Mouse (Mus musculus) lung, postnatal 4 days (tissue): ENCODE measurements around the gene Wwc1.

Experiments
- DNase-seq, 2 experiments: peaks; one replicate each; pipeline ENCODE4 v3.0.0; 2021

Gene Wwc1

DNA sequence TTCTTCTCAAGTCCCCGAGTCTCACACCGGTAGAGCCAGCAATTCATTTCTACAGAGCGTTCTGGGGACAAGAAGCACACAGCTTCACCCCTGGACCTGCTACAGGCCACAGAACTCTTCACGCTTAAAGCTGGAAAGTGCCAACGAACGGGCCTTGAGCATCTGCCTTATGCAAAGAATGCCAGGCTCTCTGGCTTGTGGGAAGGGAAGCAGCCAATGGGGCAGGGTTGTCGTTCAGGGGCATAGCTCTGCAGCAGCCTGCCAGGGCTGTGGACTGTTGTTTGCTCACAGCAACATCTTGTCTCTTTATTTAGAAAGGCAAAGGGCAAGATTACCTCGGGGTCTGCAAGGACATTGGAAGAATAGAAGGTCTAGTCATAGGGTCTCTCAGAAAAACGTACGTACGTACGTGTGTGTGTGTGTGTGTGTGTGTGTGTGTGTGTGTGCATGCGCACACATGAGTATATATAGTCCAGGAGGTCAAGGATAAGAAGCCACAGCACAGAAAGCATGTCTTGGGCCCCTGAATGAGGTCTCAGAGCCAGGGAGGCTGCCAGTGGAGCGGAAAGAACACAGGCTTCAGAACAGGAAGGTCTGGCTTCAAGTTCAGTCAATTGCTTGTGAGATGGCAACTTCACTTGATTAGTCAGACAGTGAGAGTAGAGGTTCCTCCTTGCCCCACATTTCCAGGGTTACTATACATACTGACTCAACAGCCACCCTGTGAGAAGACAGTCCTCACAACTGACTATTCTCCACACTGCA is 48.0 kb downstream of the Wwc1 start:
- no peak for DNase-seq

DNA sequence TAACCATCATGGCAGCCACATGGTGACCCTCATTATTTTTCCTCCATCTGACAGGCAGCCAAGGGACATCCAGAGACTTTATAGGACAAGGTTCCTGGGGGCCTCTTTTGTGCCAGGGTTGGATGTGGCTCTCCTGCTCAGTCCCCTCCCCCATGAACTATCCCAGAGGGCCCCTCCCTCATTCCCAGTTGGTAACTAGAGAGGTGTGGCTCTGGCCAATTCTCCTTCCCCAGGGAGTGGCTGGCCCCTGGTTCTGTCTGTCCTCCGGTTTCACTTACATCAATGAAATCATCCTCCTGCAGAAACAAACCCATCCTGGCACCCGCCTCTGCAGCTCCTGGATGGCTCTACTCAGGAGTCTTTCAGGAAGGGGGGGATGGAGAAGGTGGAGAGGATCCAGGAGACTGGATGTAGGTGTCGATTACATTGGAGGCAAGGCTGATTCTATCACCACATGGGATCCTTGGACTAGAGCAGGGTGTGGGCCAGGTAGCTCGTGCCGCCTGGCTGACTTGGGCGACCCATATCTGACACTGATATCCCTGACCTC is 49.7 kb downstream of the Wwc1 start:
- no peak for DNase-seq

DNA sequence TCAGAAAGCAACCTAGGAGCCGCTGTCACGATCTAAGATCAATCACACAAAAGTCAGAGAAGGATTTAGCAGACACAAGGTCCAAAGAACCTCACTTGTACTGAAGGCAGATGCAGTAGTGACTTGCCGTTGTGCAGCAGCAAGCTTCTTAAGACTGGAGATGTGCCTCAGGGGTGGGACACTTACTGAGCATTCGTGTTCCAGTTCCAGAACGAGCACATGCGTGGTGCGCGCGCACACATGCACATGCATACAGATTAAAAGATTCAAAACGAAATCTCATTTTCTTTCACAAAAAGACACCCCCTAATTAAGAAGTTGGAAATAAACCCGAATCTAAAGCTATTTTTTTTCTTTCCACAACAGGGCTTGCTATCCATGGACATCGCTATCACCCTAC is 51.9 kb downstream of the Wwc1 start:
- no peak for DNase-seq

DNA sequence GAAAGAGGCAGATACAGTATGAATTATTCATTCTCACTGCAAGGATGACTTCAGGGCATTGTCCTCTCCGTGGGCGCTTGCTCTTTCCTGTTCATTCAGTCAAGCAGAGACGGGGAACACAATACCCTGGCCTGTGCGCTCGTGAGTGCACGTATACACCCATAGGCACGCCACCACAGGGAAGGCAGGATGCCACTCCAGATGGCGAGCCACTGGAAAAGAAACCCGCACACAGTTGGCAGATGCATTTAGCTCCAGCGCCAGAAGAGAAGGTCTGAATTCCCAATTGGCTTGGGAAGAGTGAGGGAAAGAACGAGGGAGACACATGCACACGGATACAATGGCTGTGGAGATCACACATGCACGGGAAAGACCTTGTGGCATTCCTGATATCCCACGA is 53.0 kb downstream of the Wwc1 start:
- no peak for DNase-seq

DNA sequence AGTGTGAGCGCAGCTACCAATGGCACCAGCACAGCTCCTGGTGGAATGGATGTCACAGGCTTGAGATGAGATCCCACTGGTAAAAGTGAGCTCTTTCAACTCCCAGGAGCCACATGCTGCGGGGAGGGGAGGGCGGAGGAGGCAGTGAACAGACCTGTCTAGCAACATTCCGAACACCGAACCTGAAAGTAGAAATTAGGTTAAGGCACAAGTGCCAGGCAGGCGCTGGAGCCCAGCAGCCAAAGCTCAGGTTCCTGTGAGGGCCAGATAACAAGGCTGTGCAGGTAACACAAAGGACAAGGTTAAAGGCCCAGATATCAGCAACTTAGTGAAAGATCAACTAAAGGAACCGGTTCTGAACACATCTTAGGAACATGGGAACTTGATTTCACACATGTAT is 54.7 kb downstream of the Wwc1 start:
- peak; percentile 74 to 88 for DNase-seq

DNA sequence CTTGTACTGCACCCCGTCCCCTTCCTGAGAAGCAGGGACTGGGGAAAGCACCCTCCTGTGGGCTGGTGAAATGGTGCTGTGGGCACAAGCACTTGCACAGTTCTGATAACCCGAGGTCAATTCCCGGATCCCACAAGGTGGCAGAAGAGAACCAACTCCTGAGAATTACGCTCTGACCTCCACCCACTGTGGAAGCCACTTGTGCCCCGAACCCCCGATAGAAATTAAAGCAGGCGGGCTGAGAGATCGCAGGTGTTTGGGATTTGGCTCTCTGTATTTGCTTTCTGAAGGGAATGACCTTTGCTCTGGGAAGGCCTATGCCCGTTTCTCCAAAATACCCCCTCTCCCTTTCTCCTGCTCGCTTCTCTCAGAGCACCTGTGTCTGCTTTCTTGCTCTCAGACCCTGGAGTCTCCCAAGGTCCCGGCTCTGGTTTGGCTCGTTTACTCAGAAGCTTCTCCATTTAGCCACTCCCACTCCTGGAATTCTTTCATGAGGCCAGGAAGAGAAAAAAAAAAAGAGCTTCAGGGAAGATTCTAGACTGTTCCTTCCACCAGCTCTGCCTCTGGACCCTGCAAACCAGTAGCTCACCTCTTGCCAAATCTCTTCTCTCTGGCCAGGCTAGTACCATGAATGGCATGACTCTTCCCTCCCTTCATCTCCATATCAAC is 58.0 kb downstream of the Wwc1 start:
- DNase-seq = peak in 1 of 2 experiments; percentile 34

DNA sequence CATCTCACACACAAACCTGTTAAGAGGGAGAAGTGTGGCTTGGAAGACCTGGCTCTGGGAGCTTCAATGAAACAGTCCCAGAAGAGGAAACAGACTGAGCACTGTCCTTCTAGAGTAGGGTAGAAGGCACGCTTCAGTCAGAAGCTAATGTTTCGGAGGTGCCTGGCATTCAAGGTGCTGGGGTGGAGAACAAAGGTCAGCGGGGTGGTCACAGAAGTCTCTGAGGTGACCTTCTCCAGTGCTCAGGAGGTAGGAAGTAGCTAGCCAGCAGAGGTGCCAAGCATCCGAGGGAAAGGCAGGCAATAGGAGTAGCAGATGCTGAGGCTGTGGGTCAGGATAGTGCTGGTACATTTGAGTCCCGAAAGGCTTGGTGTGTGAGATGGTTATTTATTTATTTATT is 59.6 kb downstream of the Wwc1 start:
- no peak for DNase-seq

DNA sequence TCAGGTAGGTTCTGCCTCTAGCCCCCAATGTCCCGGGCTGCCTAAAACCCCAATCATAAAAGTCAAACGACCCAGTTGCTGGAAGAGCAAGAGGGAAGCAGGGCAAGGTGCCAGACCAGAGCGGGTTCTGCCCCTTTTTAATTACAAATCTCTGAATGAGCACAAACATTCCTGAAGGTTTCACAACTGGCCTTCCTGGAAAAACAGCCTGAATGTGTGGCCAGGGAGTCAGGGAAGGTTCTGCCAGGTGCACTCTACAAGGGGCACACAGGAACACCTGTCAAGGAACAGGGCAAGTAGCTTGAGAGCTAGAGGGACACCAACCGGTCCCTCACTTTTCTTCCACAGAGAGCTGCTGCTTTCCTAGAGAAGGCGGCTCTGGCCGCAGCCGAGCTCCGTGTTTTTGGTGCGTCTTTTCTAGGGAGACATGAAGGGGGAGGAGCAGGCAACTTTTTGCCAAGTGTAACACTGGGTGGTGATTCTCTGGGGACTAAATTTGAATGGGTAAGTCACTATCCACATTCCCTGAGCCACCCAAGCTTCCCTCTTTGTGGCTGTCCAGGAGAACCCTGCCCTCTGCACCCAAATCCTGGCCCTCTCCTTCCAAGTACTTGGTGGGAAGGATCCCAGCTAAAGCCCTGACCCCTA is 60.3 kb downstream of the Wwc1 start:
- DNase-seq = peak; percentile 60 to 77

DNA sequence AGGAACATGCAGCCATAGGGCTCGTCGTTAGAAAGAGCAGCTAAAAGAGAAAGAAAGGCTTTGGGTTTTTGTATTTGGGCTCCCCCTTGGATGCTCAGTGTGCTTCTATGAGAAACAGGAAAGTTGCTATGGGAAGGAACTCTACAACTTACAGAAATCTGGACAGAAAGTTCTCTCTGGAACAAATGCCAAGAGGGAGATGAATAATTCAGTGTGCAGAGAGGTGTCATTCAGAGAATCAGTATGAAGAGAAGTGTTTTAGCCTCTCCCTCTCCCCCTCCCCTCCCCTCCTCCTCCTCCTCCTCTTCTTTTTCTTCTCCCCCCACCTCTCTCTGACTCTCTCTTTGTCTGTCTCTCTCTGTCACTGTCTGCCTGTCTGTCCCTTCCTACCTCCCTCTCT is 60.9 kb downstream of the Wwc1 start:
- DNase-seq = no peak

DNA sequence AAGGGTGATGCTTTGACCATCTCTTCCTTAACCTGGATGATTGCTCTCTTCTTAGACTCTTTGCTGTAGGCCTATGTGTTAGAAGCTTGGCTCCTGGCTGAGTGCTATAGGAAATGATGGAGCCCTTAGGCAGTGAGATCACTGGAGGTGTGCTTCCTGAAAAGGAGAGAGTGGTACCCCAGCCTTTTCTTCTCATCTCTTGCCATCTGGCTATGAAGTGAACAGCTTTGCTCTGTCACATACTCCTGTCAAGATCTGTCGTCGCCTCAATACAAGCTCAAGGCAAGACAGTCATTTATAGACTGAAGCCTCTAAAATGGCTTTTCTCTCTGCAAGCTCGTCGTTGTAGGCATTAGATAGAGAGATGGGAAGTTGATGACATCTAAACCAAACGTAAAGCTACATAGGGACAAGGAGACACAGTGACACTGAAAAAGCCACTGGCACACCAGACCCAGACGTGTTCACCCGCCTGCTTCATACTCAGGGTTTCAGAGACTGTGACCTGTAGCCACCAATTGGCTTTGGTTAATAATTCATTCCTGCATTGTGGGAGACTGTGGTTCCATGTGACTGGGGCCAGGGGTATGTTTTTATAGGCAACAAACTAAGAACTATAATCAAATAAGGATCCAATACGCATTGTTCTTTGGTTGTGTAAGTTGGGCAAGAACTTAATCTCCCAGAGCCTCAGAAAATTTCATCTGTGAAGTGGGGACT is 63.7 kb downstream of the Wwc1 start:
- DNase-seq = no peak

DNA sequence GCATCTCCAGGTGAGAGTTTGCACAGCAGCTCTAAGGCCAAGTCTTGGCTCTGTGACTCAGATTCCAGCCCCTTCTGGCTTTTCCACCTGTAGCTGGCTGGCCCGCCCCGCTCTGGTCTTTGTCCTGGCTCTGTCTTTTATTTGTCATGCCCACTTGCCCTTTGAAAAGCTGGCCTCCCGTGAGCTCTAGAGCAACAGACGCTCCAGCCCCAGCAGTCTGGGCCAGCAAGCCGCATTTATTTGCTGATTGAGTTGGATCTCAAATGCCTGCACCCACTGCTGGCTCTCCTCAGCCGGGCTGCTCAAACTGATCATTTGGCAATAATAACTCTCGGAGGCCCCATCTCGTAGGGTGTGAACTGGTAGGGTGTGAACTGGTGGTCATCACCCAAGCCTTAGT is 64.8 kb downstream of the Wwc1 start:
- peak in 1 of 2 experiments; percentile 44 for DNase-seq

DNA sequence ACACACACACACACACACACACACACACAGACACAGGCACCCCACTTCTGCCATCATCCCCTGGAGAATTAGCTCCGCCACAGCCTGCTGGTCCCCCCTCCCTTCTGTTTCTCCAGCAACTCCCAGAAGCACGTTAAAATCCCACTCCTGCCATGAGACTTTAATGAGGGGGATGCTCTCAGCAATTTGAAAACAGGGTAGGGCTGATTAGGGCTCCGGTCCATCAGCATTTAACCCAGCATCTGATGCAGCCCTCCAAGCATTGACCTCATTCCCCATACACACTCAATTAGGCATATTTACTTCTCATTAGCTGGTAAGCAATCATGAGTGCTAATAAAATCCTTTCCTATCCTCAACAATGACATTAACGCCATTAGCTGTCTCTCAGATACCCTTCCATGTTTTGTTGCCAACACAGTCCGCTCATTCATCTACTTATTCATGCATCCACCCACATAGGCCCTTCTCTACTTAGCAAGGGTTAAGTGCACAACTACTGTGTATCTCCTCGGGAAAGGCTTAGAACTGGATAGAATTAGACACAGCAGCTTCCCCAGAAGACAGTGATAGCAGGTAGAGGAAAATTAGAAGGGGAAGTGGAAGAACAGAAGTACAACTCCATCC is 66.8 kb downstream of the Wwc1 start:
- no peak for DNase-seq

DNA sequence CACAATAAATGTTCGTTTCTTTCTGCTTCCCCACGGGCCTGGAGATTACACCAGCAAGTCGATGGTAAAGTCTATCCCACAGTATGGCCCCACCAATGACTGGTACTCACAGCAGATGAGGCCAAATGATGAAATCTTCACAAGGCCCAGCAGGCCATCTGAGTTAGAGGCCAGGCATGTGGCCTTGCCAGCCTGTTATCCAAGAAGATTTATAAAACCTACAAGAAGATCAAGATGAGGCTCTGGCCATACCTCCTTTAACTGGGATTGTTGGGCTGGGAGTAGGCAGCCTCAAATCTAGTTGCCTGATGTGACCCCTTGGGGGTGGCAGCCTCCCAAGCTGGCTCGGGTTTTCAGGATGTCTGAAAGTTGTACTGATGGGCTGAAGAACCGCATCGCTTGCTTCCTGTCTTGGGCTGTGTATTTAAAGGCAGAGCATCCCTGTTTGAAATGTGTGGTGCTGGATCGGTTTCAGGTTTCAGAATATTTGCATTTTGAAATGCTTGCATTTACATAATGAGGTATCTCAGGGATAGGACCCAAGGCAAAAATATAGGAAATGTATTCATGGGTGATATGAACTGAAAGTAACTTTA is 75.3 kb downstream of the Wwc1 start:
- no peak for DNase-seq

DNA sequence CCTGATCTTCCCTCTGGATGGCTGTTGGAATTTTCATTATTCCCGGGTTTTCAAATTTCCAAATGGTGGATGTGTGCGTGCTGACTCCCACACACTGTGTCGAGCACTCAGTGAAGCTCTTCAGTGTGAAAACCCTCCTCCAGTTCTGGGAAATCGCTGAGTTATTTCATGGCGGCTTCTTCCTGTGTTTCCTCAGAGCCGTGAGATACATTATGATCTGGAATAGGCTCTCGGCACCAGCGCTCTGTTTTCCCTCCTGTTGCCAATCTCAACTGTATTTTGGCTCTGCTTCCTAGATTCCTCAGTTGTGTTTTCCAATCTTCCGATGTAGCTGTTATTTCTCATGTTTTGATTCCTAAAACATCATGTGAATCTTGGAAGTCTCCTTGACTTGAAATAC is 77.2 kb downstream of the Wwc1 start:
- DNase-seq = no peak

DNA sequence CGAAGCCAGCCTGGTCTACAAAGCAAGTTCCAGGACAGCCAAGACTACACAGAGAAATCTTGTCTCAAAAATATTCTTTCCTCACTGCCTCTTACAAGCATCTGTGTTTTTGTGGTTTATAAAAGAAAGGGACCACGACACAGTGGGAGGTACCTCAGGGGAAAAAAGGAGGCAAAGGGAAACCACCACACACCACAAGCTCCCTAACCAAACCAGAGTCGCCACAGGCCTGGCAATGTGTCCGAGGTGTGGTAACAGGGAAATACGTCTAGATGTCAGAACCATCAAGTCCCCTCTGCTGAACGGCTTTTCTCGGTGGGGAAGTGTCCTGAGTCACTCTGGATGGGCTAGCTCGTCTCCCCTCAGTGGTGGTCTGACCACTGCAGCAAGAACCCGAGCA is 80.4 kb downstream of the Wwc1 start:
- DNase-seq = no peak

DNA sequence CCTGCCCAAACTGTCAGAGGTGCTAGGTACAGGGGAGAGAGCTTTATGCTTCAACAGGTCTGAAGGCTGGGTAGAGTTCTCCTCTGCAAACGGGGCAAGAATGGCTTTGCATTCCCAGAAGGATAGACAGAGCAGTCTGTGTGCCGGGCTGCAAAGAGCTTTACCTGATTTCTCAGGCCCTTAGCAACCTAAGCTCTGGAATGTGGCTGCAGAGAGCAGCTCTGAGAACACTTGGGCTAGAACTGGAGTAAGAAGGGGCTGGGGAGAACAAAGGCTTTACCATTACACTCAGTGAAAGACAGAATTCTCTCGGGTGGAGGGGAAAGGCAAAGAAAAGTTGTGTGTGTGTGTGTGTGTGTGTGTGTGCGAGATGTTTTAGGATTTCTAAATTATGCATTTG is 86.9 kb downstream of the Wwc1 start:
- no peak for DNase-seq

DNA sequence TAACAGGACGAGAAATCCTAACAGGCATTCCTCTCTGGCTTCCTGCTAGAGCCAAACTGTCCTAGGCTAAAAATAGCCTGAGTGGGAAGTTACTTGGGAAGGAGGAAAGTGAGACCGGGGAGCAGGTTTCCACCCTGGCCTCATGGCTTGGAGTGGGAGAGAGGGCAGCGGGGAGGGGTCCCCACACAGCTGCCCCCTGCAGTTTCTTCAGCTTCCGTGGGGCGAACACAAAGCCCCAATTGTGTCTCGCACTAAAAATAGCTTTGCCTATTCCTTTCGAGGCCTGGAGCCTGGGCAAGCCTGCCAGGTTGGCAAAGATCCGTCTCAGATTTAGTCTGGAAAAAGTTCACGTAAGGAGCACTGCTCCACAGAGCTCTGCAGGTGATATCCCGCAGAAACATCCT is 87.3 kb downstream of the Wwc1 start:
- DNase-seq = no peak

DNA sequence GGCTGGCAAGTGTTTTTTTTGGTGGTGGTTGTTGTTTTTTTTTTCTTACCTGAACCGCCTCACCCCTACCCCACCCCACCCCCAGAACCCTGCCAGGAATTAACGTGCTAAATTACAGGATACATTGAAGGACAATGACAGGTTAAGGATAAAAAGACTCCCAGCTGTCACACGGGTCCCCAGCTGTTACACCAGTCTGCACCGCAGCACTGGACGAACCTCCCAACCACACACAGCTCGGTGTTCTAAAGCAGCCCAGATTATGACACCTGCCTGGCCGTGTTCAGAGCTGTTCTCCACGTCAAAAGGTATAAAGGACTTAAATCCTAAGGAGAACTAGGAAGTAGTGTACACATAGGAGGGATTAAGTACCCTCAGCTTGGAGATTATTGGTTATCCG is 88.0 kb downstream of the Wwc1 start:
- no peak for DNase-seq

DNA sequence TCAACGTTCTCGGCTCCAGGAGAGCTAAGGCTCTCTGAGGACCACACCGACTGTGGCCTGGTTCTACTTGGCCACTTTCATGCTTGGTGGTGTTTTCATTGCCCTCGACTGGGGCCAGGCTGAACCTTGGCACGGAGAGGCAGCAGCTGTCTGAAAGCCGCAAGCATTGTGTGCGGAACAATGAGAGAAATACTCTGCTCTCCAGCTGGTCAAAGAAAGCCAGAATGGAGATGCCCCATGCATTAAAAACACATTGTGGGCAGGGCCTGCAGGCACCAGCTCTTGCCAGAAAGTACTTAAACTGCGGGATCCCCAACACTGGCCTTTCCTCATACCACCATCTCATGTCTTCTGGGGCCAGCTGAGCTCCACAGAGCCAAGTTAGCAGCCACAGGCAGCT is 91.5 kb downstream of the Wwc1 start:
- no peak for DNase-seq

DNA sequence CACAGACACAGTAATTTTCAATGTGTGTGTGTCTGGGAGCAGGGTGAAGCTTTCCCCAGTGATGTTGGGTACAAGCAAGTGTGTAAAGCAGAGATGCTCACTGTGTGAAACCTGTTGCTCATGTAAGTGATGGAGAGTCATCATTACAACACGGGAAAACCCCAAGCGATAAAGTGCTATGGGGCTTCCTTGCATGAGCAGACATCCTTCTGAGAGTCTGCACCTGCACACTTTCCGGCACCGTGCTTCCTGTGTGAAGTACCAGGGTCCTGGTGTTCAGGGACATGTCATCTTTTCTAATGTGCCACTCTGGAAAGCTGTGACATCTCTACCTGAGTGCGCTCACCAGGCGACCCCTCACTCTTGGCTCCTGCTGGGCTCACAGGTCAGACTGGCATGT is 97.5 kb downstream of the Wwc1 start:
- DNase-seq = no peak

DNA sequence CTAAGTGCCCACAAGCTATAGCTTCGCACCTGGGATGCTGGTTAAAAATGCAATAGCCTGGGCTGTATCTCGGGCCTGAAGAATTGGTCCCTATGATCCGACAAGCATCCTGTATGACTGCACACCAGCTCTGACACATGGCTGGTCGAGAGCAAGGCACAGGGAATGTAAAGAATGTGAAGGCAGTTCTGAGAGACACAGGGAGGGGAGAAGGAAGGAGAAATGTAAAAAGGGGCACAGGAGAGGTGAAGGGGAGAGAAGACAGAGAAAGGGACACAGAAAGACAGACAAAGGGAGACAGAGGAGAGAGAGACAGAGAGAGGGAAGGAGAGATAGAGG is 101.8 kb downstream of the Wwc1 start:
- DNase-seq = no peak
